Mouse (Mus musculus): Measurements from ENCODE around the gene Khdrbs1.

The Khdrbs1 gene

GRCm38 (mm10) chr4:129672878-129673449, 69.1 kb downstream of the Khdrbs1 start:
- in situ Hi-C loops (cut with MboI) = no loop called here

- in situ Hi-C loops (cut with MboI) = no loop called here
Observed at GRCm38 (mm10) chr4:129672083-129672877, 69.8 kb downstream of the Khdrbs1 start, which contains the start of gene Kpna6. Kpna6 (minus strand) TSS chr4:129672767.

GRCm38 (mm10) chr4:129671491-129672082, 70.5 kb downstream of the Khdrbs1 start:
- in situ Hi-C loops (cut with MboI) = no loop called here

- in situ Hi-C loops (cut with MboI) = no loop called here
Observed at GRCm38 (mm10) chr4:129662255-129662813, 79.8 kb downstream of the Khdrbs1 start.

GRCm38 (mm10) chr4:129661584-129661983, 80.5 kb downstream of the Khdrbs1 start:
- in situ Hi-C loops (cut with MboI) = no loop called here

GRCm38 (mm10) chr4:129654770-129655169, 87.3 kb downstream of the Khdrbs1 start:
- in situ Hi-C loops (cut with MboI) = no loop called here

All from mature B cell (primary cell).